Mouse (Mus musculus): ENCODE results near the gene Tbxa2r.

The Tbxa2r gene

DNA sequence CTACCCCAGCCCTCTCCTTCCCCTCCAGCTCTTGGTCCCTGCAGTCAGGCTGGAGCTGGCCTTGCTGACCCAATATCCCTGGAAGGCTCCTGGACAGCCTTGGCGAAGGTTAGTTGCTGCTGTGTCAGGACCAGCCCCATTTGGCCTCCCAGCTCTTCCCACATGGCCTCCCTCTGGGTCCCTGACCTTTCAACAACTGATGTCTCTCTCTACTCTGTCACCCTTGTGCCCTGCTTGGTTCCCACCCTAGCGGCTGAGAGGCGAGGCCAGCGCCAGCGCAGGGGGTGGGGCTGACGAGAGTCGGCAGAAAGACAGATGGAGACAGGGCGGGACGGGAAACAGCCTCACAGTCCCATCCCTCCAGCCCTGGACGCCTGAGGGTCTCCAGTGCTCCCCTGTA lies at the start of gene Tbxa2r:
TSS of gene Tbxa2r (plus strand) at position 346 of the 400 bp plus-strand sequence.
- no peak for DNase-seq (ENCODE audit: low spot score)

GRCm38 (mm10) chr10:81279496-81279895 lies 49.0 kb upstream of the Tbxa2r start:
- DNase-seq (ENCODE audit: low spot score) = no peak

DNA sequence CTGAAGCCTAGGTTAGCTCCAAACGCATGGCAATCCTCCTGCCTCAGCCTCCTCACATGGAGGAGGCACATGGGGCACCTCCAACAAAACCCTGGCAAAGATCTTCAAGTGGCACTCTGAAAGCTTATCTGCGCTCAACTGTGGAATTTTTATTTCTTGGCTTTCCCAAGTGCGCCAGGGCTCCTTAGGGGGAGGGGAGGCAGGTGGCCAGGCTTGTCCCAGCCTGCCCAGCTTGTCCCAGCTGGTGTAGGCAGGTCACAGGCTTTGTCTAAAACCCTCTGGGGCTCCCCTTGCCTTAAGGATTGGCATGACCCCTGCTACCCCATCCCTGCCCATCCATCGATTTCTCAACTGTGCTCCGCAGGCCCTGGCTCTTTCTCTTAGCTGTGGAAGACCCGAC lies 44.3 kb upstream of the Tbxa2r start:
- no peak for DNase-seq (ENCODE audit: low spot score)

GRCm38 (mm10) chr10:81284719-81285118 lies 43.8 kb upstream of the Tbxa2r start:
- DNase-seq (ENCODE audit: low spot score) = no peak

GRCm38 (mm10) chr10:81285694-81286450 lies 42.7 kb upstream of the Tbxa2r start:
- peak; percentile 40 for DNase-seq (ENCODE audit: low spot score)

DNA sequence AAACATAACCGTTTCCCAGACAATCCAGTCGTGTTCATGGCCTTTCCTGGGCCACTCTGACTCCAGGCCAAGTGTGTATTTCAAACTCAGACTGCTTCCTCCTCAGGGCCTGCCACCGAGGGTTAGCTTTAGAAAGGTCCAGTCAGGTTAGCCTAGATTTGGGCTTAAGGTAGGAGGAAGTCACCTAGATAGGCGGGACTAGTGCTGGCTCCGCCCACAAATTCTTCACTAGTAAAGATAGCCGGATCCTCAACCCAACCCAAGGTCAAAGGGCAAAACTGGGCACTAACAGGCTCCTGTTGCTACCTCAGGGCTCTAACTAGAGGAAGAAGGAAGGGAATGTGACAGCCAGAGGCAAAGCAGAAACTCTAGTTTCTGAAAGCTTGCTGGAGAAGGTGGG lies 41.9 kb upstream of the Tbxa2r start:
- no peak for DNase-seq (ENCODE audit: low spot score)

- peak; percentile 45 for DNase-seq (ENCODE audit: low spot score)
These were observed 40.9 kb upstream of the Tbxa2r start for GRCm38 (mm10) chr10:81287513-81288157.

- DNase-seq (ENCODE audit: low spot score) = no peak
These were observed 39.9 kb upstream of the Tbxa2r start for GRCm38 (mm10) chr10:81288601-81289000.

DNA sequence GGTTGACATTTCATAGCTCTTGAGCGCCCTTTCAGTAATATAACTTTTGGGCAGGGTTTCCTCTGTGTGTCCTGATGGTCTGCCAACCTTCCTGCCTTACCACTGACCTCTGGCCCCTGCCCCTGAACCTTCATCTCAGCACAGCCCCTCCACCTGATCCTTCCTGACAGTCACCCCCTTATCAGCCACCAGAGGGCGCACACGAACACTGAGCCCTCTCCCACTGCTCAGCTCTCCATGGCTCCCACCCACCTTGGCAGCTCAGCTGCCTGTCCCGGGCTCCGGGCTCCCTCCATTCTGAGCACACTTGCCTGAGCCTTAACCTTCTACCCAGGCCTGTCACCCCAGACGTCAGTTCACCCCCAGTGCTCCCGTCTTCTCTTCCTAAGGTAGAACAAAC lies 39.3 kb upstream of the Tbxa2r start:
- peak; percentile 63 for DNase-seq (ENCODE audit: low spot score)

DNA sequence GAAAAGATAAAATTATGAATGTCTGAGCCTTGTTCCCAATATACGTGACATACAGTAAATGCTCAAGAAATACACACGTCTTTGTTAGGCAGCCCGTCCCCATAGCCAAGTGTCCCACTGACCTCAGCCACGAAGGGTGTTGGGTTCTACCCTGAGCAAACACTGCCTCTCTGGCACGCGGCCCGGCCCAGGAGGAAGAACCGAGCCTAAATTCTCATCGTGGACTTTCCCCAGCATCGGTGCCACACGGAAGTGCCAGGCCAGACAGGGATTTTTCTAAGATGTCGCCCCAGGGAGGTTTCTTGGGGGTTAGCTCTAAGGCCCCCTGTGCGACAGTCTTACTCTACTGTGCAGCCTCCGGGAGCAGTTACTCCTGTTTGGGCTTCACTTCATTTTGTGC lies 38.7 kb upstream of the Tbxa2r start:
- no peak for DNase-seq (ENCODE audit: low spot score)

DNA sequence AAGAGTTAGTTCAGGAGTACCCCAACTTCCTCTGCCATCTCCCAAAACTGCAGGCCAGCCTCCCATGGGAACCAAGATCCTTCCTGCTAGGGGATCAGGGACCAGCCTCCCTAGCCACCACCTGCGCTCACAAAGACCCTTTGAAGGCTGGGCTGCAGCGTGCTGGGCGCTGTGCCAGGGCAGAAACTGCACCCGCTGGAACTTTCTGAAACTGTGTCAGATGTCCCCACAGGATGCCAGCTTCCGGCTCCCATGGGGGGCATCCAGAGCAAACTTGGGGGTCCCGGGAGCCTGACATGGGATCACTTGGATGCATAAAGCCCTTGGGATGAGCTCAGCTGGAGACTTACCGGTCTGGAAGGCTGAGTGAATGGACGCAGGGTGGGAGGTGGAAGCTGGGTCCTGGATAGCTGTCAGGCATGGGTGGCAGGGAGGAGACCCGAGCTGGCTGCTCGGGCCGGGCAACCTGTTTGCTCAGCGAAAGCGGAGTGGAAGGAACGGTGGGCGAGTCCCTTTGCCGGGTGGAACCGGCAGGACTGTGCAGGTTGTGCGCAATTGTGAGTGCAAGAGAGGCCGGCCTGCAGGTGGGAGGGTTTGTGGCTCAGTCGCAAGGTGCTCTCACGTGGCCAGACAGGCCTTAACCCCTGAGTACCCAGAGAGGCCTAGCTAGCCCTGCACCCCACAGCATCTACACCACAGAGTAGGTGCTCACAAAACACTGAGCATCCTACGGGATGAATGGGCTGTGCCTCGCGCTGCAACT lies 37.7 kb upstream of the Tbxa2r start:
- no peak for DNase-seq (ENCODE audit: low spot score)

GRCm38 (mm10) chr10:81291511-81292104 lies 36.9 kb upstream of the Tbxa2r start, which contains the start of gene Tjp3:
Gene Tjp3, minus strand, starts transcription at chr10:81291581.
- no peak for DNase-seq (ENCODE audit: low spot score)

GRCm38 (mm10) chr10:81292554-81293333 lies 35.8 kb upstream of the Tbxa2r start, which contains the start of gene Pip5k1c:
Gene Pip5k1c, plus strand, starts transcription at chr10:81292963.
- DNase-seq (ENCODE audit: low spot score) = peak; percentile 100

GRCm38 (mm10) chr10:81293334-81294030 lies 35.0 kb upstream of the Tbxa2r start:
- DNase-seq (ENCODE audit: low spot score) = no peak

DNA sequence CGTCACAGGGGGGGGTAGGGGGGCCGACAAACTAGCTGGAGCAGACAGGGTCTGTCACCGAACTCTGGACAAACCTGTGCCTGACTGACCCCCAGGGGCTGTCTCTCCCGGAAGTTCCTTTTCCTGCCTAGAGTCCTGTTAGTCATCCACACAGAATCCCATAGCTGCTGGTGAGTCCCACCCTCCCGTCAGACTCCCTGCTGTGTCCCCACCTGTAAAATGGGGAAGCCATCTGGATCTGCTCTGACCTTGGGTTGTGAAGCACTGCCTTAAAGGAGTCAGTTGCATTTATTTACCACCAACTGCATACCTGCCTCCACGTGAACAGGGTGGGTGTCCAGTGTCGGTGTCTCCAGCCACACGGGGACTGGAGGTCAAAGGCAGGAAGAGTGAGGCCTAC lies 34.1 kb upstream of the Tbxa2r start:
- DNase-seq (ENCODE audit: low spot score) = no peak

DNA sequence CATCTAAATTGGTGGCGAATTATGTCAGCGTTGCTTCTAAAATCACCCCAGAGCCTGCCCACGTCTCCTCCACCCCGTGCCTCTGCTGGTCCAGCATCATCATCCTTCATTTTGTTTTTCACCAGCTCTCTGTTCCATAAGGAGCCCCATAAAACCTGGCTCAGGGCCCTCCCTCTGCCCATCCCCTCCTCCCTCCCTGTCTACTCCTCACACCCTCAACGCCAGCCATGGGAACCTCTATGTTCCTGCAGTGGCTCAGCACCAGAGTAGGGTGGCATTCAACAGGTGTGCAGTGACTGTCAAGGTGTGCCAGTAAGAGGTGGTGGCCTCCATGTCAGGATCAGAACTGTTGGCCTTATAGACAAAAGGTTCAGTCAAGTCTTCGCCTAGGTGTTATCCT lies 33.3 kb upstream of the Tbxa2r start:
- DNase-seq (ENCODE audit: low spot score) = no peak

GRCm38 (mm10) chr10:81297246-81297645 lies 31.3 kb upstream of the Tbxa2r start:
- no peak for DNase-seq (ENCODE audit: low spot score)

DNA sequence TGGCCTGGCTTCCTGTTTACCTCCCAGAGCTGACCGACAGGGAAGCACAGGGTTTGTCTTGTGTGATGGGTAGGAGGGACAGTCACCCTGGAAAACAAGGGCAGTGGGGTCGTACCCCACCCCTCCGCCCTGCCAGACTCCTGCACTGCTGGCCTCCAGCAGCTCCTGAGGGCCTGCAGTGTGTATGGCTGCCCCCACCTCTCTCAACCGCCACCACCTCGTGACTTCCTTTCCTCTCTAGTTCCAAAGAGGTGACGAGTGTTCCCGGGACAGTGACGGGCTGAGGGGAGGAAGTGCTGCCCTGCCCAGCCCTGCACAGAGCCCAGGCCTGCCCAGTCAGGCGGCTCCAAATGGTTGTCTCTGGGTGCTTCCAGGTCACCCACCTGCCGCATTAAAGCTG lies 30.7 kb upstream of the Tbxa2r start:
- DNase-seq (ENCODE audit: low spot score) = no peak

- no peak for DNase-seq (ENCODE audit: low spot score)
These were observed 30.0 kb upstream of the Tbxa2r start for GRCm38 (mm10) chr10:81298369-81299100.
